Mouse (Mus musculus) G1E (cell line): ENCODE results near the gene Cdkn3.

Experiments used
- CTCF ChIP-seq: IDR thresholded peaks from 2 replicates; pipeline ENCODE4 v1.5.1; 2012; ENCODE audit warnings: low read depth, low read length, inconsistent platforms, mixed read lengths
- GATA1 ChIP-seq: IDR thresholded peaks from 2 replicates; pipeline ENCODE4 v1.6.1; 2012; ENCODE audit warnings: borderline replicate concordance, low read length, inconsistent platforms, mixed read lengths
- POLR2AphosphoS5 ChIP-seq: IDR thresholded peaks from 2 replicates; pipeline ENCODE4 v1.6.1; 2012; ENCODE audit warnings: low read depth, low read length, inconsistent platforms; ENCODE audit not compliant: insufficient replicate concordance
- TAL1 ChIP-seq: conservative IDR thresholded peaks from 2 replicates; pipeline ENCODE4 v1.6.1; 2012; ENCODE audit warnings: low read depth, low read length, inconsistent platforms, mixed read lengths

- no peak for TF ChIP-seq CTCF
- no peak for TF ChIP-seq GATA1
- TF ChIP-seq TAL1, result no peak
- no peak for TF ChIP-seq POLR2AphosphoS5
These were observed 56.7 kb downstream of the Cdkn3 start for GRCm38 (mm10) chr14:46816916-46817622.
